Mouse (Mus musculus) E14TG2a.4 (cell line): ENCODE measurements at regions not wholly inside any gene's neighbourhood (a gene's known extent, or its start where the extent isn't known, plus 50 kb on each side); places are given as distances from the start of the nearest gene placed in this dataset.

Source experiments
- CTCF ChIP-seq: conservative IDR thresholded peaks from 2 replicates; pipeline ENCODE4 v1.5.1; 2014; ENCODE audit warnings: low read length
- POU5F1 ChIP-seq: IDR thresholded peaks from 2 replicates; pipeline ENCODE4 v1.6.1; 2014; ENCODE audit warnings: low read length, borderline replicate concordance

DNA sequence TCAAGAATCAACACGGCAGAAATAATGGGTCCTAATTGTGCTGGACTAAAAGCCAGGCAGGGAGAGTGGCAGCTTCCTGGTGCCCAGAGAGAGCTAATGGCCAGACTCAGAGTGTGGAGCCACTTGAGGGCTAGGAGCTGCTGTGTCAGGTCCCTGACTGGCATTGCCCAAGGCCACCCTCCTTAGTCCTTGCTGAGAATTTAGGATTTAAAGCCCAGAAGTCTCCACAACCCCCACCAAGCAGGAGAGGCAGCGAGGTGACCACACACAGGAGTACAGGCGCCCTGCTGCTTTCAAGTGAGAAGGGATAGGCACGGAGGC is 133.7 kb downstream of the Tpra1 start:
- no peak for TF ChIP-seq CTCF
- no peak for TF ChIP-seq POU5F1
